Mouse (Mus musculus) brain, embryonic 14.5 days (tissue): ENCODE results near the gene Olfr201. TPM values are rescaled to one million over a fixed set of nuclear protein-coding genes. Genes with fewer than 3 reads are reported as not detected.
"Not testable (repeated sequence)": the region's sequence is repeated elsewhere in the genome, so short reads cannot be mapped to it uniquely, and the experiment has no call there.

Experiments used
- DNase-seq: peaks from one replicate; pipeline ENCODE4 v3.0.0-alpha.2; 2011; ENCODE audit warnings: low read depth
- CTCF ChIP-seq: fragments of 200-500 bp; IDR thresholded peaks from 2 replicates; pipeline ENCODE4 v1.5.1; 2012; ENCODE audit warnings: inconsistent platforms, mild to moderate bottlenecking, moderate library complexity, borderline replicate concordance; ENCODE audit not compliant: insufficient read depth, insufficient read length; ENCODE audit errors: extremely low read depth
- POLR2A ChIP-seq: fragments of 200-500 bp; IDR thresholded peaks from 2 replicates; pipeline ENCODE4 v1.6.1; 2012; ENCODE audit warnings: mild to moderate bottlenecking, inconsistent platforms, borderline replicate concordance; ENCODE audit not compliant: poor library complexity, insufficient read depth, insufficient read length, severe bottlenecking; ENCODE audit errors: extremely low read depth
- polyA plus RNA-seq: library from polyadenylated mRNA; depleted of rRNA; stranded (reverse); fragments of >200 nt; gene quantifications from 2 replicates; pipeline ENCODE4 v1.2.3, GENCODE M21; 2012; rRNA removed

The Olfr201 gene
- polyA plus RNA-seq, result not detected in 2 replicates

DNA sequence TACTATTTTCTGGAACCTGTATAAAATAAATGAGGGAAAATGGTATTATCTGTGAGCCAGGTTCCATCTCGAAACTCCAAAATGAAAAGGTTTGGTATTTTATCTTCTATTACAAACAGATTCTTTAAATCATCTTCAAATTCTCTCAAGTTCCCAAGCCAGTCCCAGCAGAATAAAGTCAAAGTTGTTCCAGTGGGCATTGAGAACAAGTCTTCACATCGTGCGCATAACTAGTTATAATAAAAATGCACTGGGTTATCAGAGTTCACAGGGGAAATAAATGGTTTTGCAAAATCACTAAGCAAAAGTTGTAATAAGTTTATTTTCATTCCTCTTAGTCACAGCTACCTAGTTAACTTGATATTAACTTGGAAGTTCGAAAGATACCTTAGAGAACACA, at the start of gene Olfr201:
Olfr201 (minus strand) TSS at position 101 of the 400 bp plus-strand sequence.
- not testable (repeated sequence) for DNase-seq

DNA sequence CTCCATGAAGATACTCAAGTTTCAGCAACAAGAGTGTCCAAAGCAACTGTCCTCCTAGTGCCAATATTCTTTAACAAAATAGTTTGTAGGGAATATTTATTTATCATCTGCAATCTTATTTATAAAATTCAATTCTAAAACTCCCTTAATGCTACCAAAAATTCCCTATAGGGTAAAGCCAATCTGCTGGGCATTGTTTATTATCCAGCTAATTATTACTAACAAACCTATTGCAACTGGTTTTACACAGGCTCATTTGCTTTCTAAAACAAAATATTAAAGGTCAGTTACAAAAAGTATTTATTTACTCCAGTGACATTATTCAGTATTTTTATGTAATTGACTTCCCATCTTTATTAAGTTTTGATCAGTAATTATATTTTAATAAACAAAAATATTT, 45.7 kb upstream of the Olfr201 start, which contains the start of gene Olfr204:
Olfr204 (minus strand) TSS at position 101 of the 400 bp plus-strand sequence.
- TF ChIP-seq POLR2A (no peak), CTCF (no peak)
- DNase-seq, result no peak

DNA sequence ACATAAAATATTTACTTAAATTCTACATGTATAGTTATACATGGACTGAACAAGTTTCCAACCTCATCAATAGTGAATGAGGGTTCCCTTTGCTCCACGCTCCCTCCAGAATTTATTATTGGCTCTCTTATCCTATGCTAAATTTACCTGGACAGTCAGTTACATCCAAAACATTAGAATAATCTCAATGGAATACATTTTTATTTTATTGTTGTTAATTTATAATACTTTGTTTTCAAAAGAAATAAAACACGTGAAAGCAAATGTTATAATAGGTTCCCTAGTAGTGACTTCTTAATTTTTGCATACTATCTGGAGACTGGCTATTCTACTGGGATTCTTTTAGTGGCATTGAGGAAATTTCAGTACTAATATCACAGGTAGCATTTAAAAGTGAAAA, 26.1 kb upstream of the Olfr201 start, which contains the start of gene Olfr203:
Olfr203 (plus strand) TSS at position 301 of the 400 bp plus-strand sequence.
- TF ChIP-seq CTCF (no peak), POLR2A (no peak)
- no peak for DNase-seq

DNA sequence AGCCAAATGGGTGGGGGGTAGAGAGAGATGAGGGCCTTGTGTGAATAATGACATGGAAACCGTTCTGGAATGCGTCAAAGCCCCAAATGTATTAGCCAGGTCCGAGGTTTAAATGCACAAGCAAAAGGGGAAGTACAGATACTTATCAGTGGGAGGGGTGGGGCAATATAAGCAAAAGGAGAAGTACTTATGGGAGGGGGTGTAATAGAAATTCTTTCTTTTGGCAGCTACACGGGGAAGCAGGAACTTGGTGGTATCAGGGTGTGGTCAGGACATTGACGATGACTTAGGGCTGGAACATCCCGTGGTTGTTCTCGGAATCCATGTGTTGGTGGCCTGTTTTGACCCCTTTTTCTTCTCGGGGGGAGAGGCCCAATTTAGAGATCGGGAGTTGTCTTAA, 15.1 kb upstream of the Olfr201 start:
- DNase-seq, result not testable (repeated sequence)

DNA sequence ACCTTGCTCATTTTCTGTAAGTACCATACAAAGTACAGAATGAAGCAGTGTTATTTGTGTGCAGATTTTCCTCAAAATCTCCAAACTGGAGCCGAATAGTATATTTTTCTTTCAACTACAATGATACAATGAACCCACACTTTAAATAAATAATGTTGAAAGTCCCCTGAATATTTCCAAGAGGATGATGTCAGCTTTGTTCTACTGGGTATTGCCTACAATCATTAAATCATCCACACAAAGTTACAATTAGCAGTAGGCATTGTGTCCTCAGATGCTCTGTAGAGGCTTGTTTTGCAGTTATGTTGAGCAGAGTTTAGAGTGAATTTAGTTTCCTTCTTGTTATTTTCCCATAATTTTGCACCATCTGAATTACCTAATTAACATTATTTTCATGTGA, 14.3 kb upstream of the Olfr201 start, which contains the start of gene Olfr202:
Olfr202 (minus strand) TSS at position 101 of the 400 bp plus-strand sequence.
- DNase-seq, result no peak

DNA sequence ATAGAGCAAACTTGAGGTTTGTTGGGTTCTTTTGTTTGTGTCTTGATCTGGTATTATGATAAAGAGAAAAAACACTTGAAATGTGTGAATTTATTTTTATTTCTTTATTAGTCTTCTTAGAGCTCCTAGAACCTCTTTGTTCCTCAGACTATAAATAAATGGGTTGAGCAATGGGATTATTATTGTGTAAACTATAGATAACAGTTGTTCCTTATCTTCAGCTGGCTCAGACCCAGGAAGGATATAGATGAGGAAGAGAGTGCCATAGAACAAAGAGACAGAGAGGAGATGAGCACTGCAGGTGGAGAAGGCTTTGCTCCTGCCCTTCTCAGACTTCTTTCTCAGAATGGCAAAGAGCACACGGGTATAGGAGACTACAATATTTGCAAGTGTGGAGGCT, 11.0 kb upstream of the Olfr201 start:
- TF ChIP-seq POLR2A (no peak), CTCF (no peak)
- DNase-seq, result no peak

More for the DNA sequence above, 14.3 kb upstream of the Olfr201 start, which contains the start of gene Olfr202:
- TF ChIP-seq CTCF (no peak), POLR2A (no peak)

GRCm38 (mm10) chr16:59280542-59280941, 8.1 kb upstream of the Olfr201 start:
- TF ChIP-seq POLR2A (no peak), CTCF (no peak)
- no peak for DNase-seq

- not testable (repeated sequence) for DNase-seq
These were observed 3.3 kb downstream of the Olfr201 start for GRCm38 (mm10) chr16:59269097-59269496.

- TF ChIP-seq CTCF (no peak), POLR2A (no peak)
- no peak for DNase-seq
These were observed 22.7 kb downstream of the Olfr201 start for GRCm38 (mm10) chr16:59249684-59250083.

DNA sequence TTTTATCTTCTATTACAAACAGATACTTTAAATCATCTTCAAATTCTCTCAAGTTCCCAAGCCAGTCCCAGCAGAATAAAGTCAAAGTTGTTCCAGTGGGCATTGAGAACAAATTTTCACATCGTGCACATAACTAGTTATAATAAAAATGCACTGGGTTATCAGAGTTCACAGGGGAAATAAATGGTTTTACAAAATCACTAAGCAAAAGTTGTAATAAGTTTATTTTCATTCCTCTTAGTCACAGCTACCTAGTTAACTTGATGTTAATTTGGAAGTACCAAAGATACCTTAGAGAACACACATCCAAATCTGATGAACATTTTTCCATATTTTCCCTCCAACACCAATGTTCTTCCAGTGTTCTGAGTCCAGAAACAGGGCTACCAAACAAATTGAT, 52.8 kb downstream of the Olfr201 start, which contains the start of gene Olfr199:
Olfr199 (minus strand) TSS at position 101 of the 400 bp plus-strand sequence.
- not testable (repeated sequence) for DNase-seq

DNA sequence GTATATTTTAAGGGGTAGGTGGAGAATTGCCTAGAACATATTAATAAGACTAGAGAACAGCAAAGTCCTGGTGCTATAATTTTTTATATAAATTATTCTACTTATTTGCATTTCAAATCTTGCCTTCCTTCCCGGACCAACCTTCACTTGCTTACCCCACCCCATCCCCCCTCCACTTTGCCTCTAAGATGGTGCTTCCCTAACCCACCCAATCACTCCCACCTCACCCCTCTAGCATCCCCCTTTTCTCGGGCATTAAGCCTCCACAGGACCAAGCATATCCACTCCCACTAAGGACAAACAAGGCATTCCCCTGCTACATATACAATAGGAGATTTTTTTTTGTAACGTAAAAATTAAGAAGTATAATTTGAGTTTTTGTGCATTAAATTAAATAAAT, 54.6 kb downstream of the Olfr201 start:
- not testable (repeated sequence) for DNase-seq

Other genes with a start within 250 kb of the Olfr201 start
- gene Olfr186, start 242.3 kb downstream of the Olfr201 start, polyA plus RNA-seq, result not detected in 2 replicates
- not detected in 2 replicates for gene Olfr187, start 232.9 kb downstream of the Olfr201 start, polyA plus RNA-seq
- not detected in 2 replicates for gene Olfr190, start 194.6 kb downstream of the Olfr201 start, polyA plus RNA-seq
- gene Olfr191, start 182.8 kb downstream of the Olfr201 start, polyA plus RNA-seq, result not detected in 2 replicates
- gene Olfr193, start 160.8 kb downstream of the Olfr201 start, polyA plus RNA-seq, result not detected in 2 replicates
- not detected in 2 replicates for gene Olfr194, start 151.6 kb downstream of the Olfr201 start, polyA plus RNA-seq
- not detected in 2 replicates for gene Olfr195, start 125.6 kb downstream of the Olfr201 start, polyA plus RNA-seq
- not detected in 2 replicates for gene Olfr196, start 102.2 kb downstream of the Olfr201 start, polyA plus RNA-seq
- gene Olfr198, start 69.1 kb downstream of the Olfr201 start, polyA plus RNA-seq, result not detected in 2 replicates
- not detected in 2 replicates for gene Olfr199, start 52.9 kb downstream of the Olfr201 start, polyA plus RNA-seq
- not detected in 2 replicates for gene Olfr202, start 14.2 kb upstream of the Olfr201 start, polyA plus RNA-seq
- gene Olfr203, start 26.2 kb upstream of the Olfr201 start, polyA plus RNA-seq, result not detected in 2 replicates
- not detected in 2 replicates for gene Olfr204, start 45.6 kb upstream of the Olfr201 start, polyA plus RNA-seq
- not detected in 2 replicates for gene Olfr205, start 58.5 kb upstream of the Olfr201 start, polyA plus RNA-seq
- not detected in 2 replicates for gene Olfr206, start 76.6 kb upstream of the Olfr201 start, polyA plus RNA-seq
- not detected in 2 replicates for gene Olfr209, start 91.4 kb upstream of the Olfr201 start, polyA plus RNA-seq
- gene Gabrr3, start 134.7 kb upstream of the Olfr201 start, polyA plus RNA-seq, result 0.07 and 0.11 TPM in 2 replicates
- 5.8 and 7.8 TPM in 2 replicates for gene Riox2, start 199.1 kb upstream of the Olfr201 start, polyA plus RNA-seq